Mouse (Mus musculus) E14TG2a.4 (cell line): Measurements from ENCODE around the gene Clasp1.

Experiments
- CTCF ChIP-seq: conservative IDR thresholded peaks from 2 replicates; pipeline ENCODE4 v1.5.1; 2014; ENCODE audit warnings: low read length
- NANOG ChIP-seq: IDR thresholded peaks from 2 replicates; pipeline ENCODE4 v1.6.1; 2014; ENCODE audit warnings: borderline replicate concordance, low read length, mixed read lengths
- POU5F1 ChIP-seq: IDR thresholded peaks from 2 replicates; pipeline ENCODE4 v1.6.1; 2014; ENCODE audit warnings: low read length, borderline replicate concordance

DNA sequence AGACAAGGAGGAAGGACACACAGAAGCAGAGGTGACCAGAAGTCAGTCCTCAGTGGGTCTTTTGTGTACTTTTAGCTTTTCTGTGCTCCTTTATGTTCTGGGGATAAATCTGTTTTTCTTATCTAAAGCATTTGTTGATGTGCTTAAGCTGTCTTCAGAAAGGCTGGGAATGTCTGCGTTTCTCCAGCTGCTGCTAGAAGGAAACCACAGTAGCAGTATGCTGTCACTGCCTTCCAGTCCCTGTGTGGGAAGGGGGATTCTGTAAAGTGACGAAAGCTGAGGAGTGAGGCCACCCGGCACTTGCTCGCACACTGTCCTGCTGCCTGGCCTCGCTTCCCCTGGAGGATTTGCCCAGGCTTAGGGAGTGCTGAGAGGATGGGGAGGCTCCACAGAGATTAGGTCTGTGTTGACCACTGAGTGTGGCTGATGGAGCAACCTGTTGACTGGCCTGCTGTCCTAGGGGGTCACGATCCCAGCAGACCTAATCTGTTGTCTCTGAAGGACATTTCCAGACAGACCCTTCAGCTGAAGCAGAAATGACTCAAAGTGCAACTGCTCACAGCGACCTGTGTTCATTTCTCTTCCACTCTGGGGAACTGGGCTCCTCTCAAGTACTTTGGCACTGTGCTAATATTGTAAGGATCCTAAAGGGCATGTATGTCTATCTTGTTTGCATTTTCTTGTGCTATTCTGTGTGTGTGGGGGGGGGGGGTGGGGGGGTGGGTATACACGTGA is 93.6 kb downstream of the Clasp1 start:
- TF ChIP-seq CTCF (no peak), POU5F1 (no peak), NANOG (no peak)
